Mouse (Mus musculus) heart, adult 2 months (tissue): Measurements from ENCODE around the gene AI467606. TPM values are rescaled to one million over a fixed set of nuclear protein-coding genes. Genes with fewer than 3 reads are reported as not detected.
"Not testable (repeated sequence)": the region's sequence is repeated elsewhere in the genome, so short reads cannot be mapped to it uniquely, and the experiment has no call there.

Experiments
- DNase-seq, 2 experiments: peaks; one replicate each; pipeline ENCODE4 v3.0.0; 2021
- H3K27ac ChIP-seq: fragments of 200-600 bp; 2 replicates; pipeline ENCODE4 v1.8.1; 2022
- H3K27me3 ChIP-seq: fragments of 200-500 bp; 2 replicates; pipeline ENCODE4 v1.6.1; 2012; ENCODE audit warnings: mild to moderate bottlenecking, low read length, inconsistent platforms, mixed read lengths; ENCODE audit not compliant: control insufficient read depth, insufficient read depth
- H3K36me3 ChIP-seq: fragments of 200-500 bp; 2 replicates; pipeline ENCODE4 v1.6.1; 2012; ENCODE audit warnings: low read length, inconsistent platforms; ENCODE audit not compliant: control insufficient read depth, insufficient read depth
- H3K4me1 ChIP-seq: fragments of 200-500 bp; 2 replicates; pipeline ENCODE4 v1.6.1; 2011; ENCODE audit warnings: low read length; ENCODE audit not compliant: control insufficient read depth, insufficient read depth
- H3K4me3 ChIP-seq: fragments of 200-600 bp; 2 replicates; pipeline ENCODE4 v1.8.1; 2022
- H3K79me2 ChIP-seq: fragments of 200-500 bp; replicated peaks from 2 replicates; pipeline ENCODE4 v1.6.1; 2012; ENCODE audit warnings: mild to moderate bottlenecking, inconsistent platforms, low read length, moderate library complexity, mixed read lengths; ENCODE audit not compliant: control insufficient read depth, insufficient read depth
- H3K9ac ChIP-seq: fragments of 200-500 bp; 2 replicates; pipeline ENCODE4 v1.6.1; 2012; ENCODE audit warnings: low read depth, mild to moderate bottlenecking, control low read depth, inconsistent platforms, low read length, mixed read lengths
- CTCF ChIP-seq: fragments of 200-600 bp; IDR thresholded peaks from 2 replicates; pipeline ENCODE4 v1.8.1; 2022; ENCODE audit warnings: antibody characterized with exemption, mild to moderate bottlenecking, moderate library complexity
- EP300 ChIP-seq: fragments of 200-500 bp; IDR thresholded peaks from 2 replicates; pipeline ENCODE4 v1.6.1; 2011; ENCODE audit warnings: low read depth, low read length, control low read depth; ENCODE audit not compliant: insufficient read depth
- POLR2A ChIP-seq: fragments of 200-500 bp; IDR thresholded peaks from 2 replicates; pipeline ENCODE4 v1.6.1; 2011; ENCODE audit warnings: mild to moderate bottlenecking, low read depth, low read length, control low read depth; ENCODE audit not compliant: insufficient read depth
- WGBS: fragments of 180-500 bp; shearing (Covaris S2); methylation state at CpG from one replicate; pipeline ENCODE4 v1.1.7; 2018; 5-methylcytosine and 5-hydroxymethylcytosine counted together
- intact Hi-C: fragments of 180-260 bp; cut with DNase I; formaldehyde crosslinking; loops from one replicate; pipeline ENCODE4 v1.15.1; 2025
- polyA plus RNA-seq: library from polyadenylated mRNA; depleted of rRNA; stranded (reverse); fragments of >200 nt; gene quantifications from 2 replicates; pipeline ENCODE4 v1.2.3, GENCODE M21; 2012
- total RNA-seq, 2 experiments: library from RNA; stranded (reverse); gene quantifications; 2 replicates each; pipeline ENCODE4 v1.2.3; 2021

AI467606 gene
- total and polyA plus RNA-seq, 3 experiments = 1.5 to 4.7 (median 2.1) TPM

- H3K36me3 ChIP-seq = no peaks in the 10 kb centered on the region
- DNase-seq = no peak
- intact Hi-C loops = no loop called here
- TF ChIP-seq EP300 = no peak
- no peak for TF ChIP-seq CTCF
- TF ChIP-seq POLR2A = no peak
- 65% methylated on average over 4 of the region's 4 CpGs for WGBS
- no peak overlapping the region for H3K9ac ChIP-seq
- H3K4me3 ChIP-seq = no peak overlapping the region
- H3K27me3 ChIP-seq = no peaks in the 10 kb centered on the region
- no peak overlapping the region for H3K27ac ChIP-seq
- no peaks in the 10 kb centered on the region for H3K79me2 ChIP-seq
- no peaks in the 10 kb centered on the region for H3K4me1 ChIP-seq
These were observed 7.5 kb upstream of the AI467606 start for GRCm38 (mm10) chr7:127083689-127084088.

- Histone ChIP-seq H3K36me3 (no peaks in the 10 kb centered on the region), H3K4me3 (no peak overlapping the region), H3K9ac (no peak overlapping the region), H3K27ac (no peak overlapping the region), H3K27me3 (no peaks in the 10 kb centered on the region), H3K79me2 (no peaks in the 10 kb centered on the region), H3K4me1 (no peaks in the 10 kb centered on the region)
- intact Hi-C loops = no loop called here
- 80% methylated on average over 2 of the region's 2 CpGs for WGBS
- TF ChIP-seq EP300 (no peak), CTCF (no peak)
- no peak for DNase-seq
These were observed 6.4 kb upstream of the AI467606 start for GRCm38 (mm10) chr7:127084794-127085193.

- WGBS = 41% methylated on average over 6 of the region's 6 CpGs
- H3K4me3 ChIP-seq, H3K9ac ChIP-seq, H3K27me3 ChIP-seq, H3K4me1 ChIP-seq, DNase-seq, intact Hi-C loops, H3K27ac ChIP-seq, H3K79me2 ChIP-seq, H3K36me3 ChIP-seq: not testable (repeated sequence)
These were observed 5.4 kb upstream of the AI467606 start for GRCm38 (mm10) chr7:127085751-127086150.

DNA sequence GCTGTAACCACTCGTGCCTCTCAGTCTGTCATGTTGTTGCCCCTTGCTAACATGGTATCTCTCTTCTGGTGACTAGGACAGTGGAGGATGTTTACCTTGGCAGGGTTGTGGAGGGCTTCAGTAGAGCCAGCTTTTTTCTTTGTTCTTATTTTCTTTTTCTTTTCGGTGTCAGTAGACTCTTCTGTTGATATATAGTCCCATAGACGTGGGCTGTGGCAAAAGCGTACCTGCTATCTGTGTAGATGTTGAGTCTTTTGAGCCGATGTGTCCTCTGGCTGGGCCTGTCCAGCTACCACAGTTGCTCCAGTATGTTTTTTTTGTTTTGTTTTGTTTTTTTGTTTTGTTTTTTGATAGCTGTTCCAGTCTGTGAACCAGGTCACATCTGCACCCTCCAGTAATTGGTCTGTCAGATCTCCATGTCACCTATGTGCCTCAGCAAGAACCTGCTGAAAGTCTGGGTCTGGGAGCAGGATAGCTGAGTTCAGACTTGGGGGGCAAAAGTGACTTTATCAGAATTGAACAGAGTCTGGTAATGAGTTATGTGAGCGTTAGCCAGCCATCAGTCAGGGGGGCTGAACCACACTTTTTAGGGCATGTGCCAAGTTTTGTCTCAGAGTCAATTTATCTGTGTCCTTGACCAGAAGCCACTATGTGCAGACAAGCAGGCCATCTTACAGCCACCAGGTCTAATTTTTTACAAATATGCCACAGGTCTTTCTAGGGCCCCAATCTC, 3.7 kb upstream of the AI467606 start, which contains the start of gene Zg16:
TSS of gene Zg16 (minus strand) at position 51 of the 733 bp plus-strand sequence.
- 60% methylated on average over 6 of the region's 6 CpGs for WGBS
- H3K9ac ChIP-seq, intact Hi-C loops, H3K27me3 ChIP-seq, H3K4me3 ChIP-seq, H3K27ac ChIP-seq, H3K36me3 ChIP-seq, DNase-seq, H3K79me2 ChIP-seq, H3K4me1 ChIP-seq: not testable (repeated sequence)

DNA sequence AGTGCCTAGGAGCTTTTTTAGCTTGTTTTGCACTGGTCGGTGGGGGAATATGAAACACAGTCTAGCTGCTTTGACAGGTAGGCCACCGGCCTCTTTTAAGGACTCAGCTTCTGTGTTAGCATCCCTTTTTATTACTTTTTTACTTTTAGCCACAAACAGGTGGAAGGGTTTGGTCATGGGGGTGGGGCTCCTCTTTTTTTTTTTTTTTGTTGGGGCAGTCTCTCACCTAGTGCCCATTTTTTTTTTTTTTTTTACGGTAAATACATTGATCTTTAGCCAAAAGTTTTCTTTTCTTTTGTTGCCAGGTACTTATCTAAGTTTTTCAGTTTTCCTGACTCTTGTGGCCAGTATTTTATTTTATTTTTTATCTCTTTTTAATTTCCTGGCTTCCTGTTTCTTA, 3.1 kb upstream of the AI467606 start:
- Histone ChIP-seq H3K27ac (no peak overlapping the region), H3K4me1 (no peaks in the 10 kb centered on the region), H3K4me3 (no peak overlapping the region), H3K79me2 (no peaks in the 10 kb centered on the region), H3K9ac (no peak overlapping the region), H3K36me3 (no peaks in the 10 kb centered on the region), H3K27me3 (no peaks in the 10 kb centered on the region)
- no peak for DNase-seq
- no peak for TF ChIP-seq CTCF
- TF ChIP-seq POLR2A = no peak
- no peak for TF ChIP-seq EP300
- 77% methylated on average over 3 of the region's 3 CpGs for whole genome bisulfite sequencing
- intact Hi-C loops = no loop called here

DNA sequence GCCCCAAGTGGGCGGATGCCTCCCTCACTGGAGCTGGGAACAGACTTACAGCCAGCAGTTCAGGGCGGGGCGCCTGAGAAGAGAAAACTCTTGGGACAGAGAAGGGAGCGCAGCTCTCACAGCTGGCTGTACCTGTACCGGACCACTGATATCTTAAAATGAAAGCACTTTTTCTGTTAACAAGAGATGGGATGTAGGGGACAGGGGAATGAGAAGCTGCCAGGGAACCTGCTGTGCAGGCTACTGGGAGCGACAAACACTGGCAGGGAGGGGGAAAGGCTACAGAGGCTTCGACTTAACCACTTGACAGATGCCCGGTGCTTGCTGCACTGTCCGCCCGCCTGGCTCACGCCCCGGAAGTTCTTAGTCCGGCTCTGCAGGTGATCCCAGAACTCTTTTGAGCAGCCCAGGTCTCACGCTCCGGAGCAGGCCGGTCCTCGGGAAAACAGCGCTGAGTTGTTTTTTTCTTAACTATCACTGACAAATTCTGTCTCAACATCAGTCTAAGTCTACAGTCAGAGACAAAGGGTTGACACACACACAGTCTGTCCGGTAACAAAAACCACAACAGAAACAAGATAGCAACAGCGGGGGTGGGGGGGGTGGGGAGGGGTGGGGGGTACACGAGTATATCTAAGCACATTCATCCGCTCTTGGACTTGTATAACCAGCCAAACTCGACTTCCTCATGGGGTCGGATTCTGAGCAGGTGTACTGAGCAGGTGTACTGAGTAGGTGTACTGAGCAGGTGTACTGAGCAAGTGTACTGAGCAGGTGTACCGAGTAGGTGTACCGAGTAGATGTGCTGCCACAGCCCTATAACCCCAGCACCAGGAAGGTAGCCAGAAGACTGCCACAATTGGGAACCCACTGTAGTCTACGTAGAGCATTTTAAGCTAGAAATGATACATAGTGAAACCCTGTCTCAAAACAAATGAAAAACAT, 2.0 kb upstream of the AI467606 start:
- Histone ChIP-seq H3K9ac (no peak overlapping the region), H3K27ac (no peak overlapping the region), H3K36me3 (no peaks in the 10 kb centered on the region), H3K79me2 (no peaks in the 10 kb centered on the region), H3K27me3 (no peaks in the 10 kb centered on the region), H3K4me3 (no peak overlapping the region), H3K4me1 (no peaks in the 10 kb centered on the region)
- WGBS = 24% methylated on average over 27 of the region's 27 CpGs
- no peak for TF ChIP-seq POLR2A
- TF ChIP-seq EP300 = no peak
- TF ChIP-seq CTCF = no peak
- intact Hi-C loops = no loop called here
- peak; percentile 39 to 48 for DNase-seq
